Mouse (Mus musculus) cerebellum, adult 2 months (tissue): ENCODE results near the gene Frmd4a. TPM values are rescaled to one million over a fixed set of nuclear protein-coding genes. Genes with fewer than 3 reads are reported as not detected.

Experiments
- DNase-seq, 2 experiments: peaks; one replicate each; pipeline ENCODE4 v3.0.0; 2021
- H3K27ac ChIP-seq: fragments of 200-500 bp; 2 replicates; pipeline ENCODE4 v1.5.1; 2012; ENCODE audit warnings: low read length, control low read depth, inconsistent platforms; ENCODE audit not compliant: insufficient read depth
- H3K27me3 ChIP-seq: fragments of 200-500 bp; 2 replicates; pipeline ENCODE4 v1.6.1; 2012; ENCODE audit warnings: inconsistent platforms, mild to moderate bottlenecking, low read length, moderate library complexity; ENCODE audit not compliant: control insufficient read depth, insufficient read depth
- H3K4me1 ChIP-seq: fragments of 200-500 bp; 2 replicates; pipeline ENCODE4 v1.6.1; 2011; ENCODE audit warnings: low read length; ENCODE audit not compliant: control insufficient read depth, insufficient read depth
- H3K4me3 ChIP-seq: fragments of 200-500 bp; replicated peaks from 2 replicates; pipeline ENCODE3; 2011; ENCODE audit warnings: mild to moderate bottlenecking, low read depth, low read length, control low read depth; ENCODE audit not compliant: insufficient read depth
- CTCF ChIP-seq: fragments of 200-500 bp; IDR thresholded peaks from 2 replicates; pipeline ENCODE4 v1.5.1; 2011; ENCODE audit warnings: low read depth, mild to moderate bottlenecking, control low read depth, low read length, moderate library complexity, borderline replicate concordance; ENCODE audit not compliant: insufficient read depth
- POLR2A ChIP-seq: fragments of 200-500 bp; IDR thresholded peaks from 2 replicates; pipeline ENCODE4 v1.6.1; 2011; ENCODE audit warnings: low read length, control low read depth, borderline replicate concordance; ENCODE audit not compliant: insufficient read depth
- WGBS: fragments of 180-500 bp; shearing (Covaris S2); methylation state at CpG from one replicate; pipeline ENCODE4 v1.1.7; 2018; 5-methylcytosine and 5-hydroxymethylcytosine counted together
- polyA plus RNA-seq: library from polyadenylated mRNA; depleted of rRNA; stranded (reverse); fragments of >200 nt; gene quantifications from 2 replicates; pipeline ENCODE4 v1.2.3, GENCODE M21; 2012

Gene Frmd4a
- polyA plus RNA-seq, 1 experiment, result 33.6 TPM

DNA sequence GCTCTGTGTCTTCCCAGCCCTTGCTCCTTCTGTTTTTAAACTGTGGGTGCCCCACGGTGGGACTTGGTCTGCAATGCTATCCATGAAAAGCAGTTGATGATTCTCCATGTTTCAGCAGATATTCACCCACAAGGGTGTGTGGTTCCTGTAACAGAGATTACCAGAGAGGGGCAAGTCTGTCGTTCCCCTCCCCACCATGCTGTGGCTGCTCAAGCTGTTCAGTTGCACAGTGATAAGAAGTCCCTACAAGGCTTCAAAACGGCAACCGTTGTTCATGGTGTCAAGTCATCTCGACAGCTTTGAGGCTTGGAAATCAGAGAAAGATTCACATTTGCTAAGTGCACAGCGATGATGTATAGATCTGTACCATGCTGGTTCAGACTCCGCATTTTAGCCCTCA, 449.8 kb downstream of the Frmd4a start:
- TF ChIP-seq CTCF (no peak), POLR2A (no peak)
- Histone ChIP-seq H3K27ac (no peak overlapping the region), H3K27me3 (no peaks in the 10 kb centered on the region), H3K4me3 (no peak overlapping the region), H3K4me1 (no peaks in the 10 kb centered on the region)
- WGBS, result 95% methylated on average over 7 of the region's 7 CpGs
- no peak for DNase-seq

DNA sequence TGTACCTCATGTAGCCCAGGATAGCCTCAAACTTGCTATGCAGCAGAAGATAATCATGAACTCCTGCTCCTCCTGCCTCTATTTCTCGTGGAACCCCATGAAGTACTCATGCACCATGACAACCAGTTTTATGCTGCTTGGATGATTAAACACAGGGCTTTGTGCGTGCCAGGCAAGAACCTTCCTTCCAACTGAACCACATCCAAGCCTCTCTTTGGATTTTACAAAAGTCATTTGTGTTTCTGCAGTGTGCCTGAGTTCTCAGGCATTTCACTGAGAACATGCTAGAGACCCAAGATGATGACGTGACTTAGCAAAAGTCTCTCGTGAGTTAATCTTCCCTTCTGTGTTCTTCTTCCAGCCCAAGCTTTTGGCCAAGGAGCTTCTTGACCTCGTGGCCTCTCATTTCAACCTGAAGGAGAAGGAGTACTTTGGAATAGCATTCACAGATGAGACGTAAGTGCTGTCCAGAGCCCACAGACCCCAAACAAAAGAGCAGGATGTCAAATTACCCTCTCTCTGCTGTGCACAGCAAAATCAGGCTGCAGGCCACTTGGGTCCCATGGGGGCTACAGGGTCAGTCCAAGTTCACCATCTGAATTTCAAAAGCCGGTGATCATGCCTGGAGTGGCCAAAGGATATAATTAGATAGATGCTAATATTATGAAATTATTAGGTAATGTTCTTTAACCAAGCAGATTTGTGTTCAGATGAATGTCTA, 455.4 kb downstream of the Frmd4a start:
- WGBS, result 46% methylated on average over 7 of the region's 7 CpGs
- Histone ChIP-seq H3K4me1 (no peaks in the 10 kb centered on the region), H3K27me3 (no peaks in the 10 kb centered on the region), H3K4me3 (no peak overlapping the region), H3K27ac (no peak overlapping the region)
- TF ChIP-seq CTCF (no peak), POLR2A (no peak)
- DNase-seq, result no peak

DNA sequence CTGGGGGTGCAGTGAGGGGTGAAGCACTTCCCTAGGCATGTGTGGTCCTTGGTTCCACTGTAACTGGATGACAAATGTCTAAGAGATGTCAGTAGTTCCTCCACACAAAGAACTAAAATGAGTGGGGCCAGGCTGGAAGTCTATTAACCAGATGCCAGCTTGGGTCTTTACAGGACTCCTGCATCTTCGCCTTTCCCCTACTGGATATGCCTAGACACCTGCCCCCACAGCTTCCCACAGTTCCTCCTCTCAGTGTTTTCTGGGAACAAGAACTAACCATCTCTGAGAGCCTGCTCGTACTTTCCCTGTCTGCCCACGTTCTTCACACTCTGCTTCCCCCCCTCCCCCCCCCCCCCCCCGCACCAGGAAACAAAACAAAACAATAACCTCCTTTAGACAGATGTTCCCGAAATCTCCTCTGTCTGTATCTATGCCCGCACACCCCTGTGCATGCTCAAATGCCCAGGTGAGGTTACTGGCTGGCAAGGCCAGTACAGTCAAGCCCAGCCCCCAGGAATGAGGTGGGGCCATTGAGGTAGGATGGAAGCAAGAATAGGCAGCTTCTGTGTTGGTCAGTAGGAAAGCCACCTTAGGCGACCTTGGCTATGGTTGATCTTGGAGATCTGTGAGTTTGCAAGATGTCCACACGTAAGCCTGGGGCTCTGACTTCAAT, 456.5 kb downstream of the Frmd4a start:
- DNase-seq, result no peak
- Histone ChIP-seq H3K27me3 (no peaks in the 10 kb centered on the region), H3K4me3 (no peak overlapping the region), H3K4me1 (no peaks in the 10 kb centered on the region), H3K27ac (no peak overlapping the region)
- WGBS, result 75% methylated on average over 8 of the region's 8 CpGs
- TF ChIP-seq CTCF, result no peak
- TF ChIP-seq POLR2A, result no peak

DNA sequence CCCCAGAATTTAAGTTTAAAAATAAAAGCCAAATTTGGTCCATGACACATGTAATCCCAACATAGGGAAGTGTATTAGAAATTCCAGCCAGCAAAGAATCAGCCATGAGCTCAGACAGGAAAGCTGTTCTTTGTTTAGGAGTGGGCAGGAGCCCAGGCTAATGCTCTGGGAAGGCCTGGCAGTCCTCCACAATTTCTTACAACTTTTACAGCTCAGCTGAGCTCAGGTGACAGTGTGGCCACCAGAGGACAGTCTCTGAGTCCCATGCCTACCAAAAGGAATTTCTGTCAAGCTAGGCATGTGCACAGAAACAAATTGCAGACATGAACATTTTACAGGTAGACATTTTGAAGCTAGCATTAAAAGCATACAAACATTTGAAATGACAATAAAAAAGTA, 457.0 kb downstream of the Frmd4a start:
- no peaks in the 10 kb centered on the region for H3K4me1 ChIP-seq
- TF ChIP-seq CTCF (no peak), POLR2A (no peak)
- DNase-seq, result no peak
- no peak overlapping the region for H3K27ac ChIP-seq
- H3K4me3 ChIP-seq, result no peak overlapping the region
- H3K27me3 ChIP-seq, result no peaks in the 10 kb centered on the region

DNA sequence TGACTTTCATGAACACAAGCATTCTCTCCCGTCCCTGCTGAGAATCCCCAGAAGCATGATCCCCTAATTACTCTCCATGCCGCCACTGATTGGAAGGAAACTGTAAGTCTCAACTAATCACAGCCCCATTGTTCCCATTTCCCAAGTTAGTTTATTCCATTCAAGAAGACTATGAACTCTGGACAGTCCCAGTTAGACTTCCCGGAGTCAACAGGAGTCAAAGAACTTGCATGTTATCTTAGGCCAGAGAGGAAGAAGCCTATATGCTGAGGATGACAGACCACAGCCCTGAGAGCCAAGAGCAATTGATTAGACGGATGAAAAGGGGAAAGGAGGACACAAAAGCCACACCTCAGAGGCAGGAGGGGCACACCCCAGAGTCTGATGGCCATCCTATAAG, 458.5 kb downstream of the Frmd4a start:
- no peaks in the 10 kb centered on the region for H3K4me1 ChIP-seq
- no peaks in the 10 kb centered on the region for H3K27me3 ChIP-seq
- TF ChIP-seq CTCF (no peak), POLR2A (no peak)
- WGBS, result 83% methylated on average over 4 of the region's 4 CpGs
- no peak overlapping the region for H3K27ac ChIP-seq
- DNase-seq, result no peak
- no peak overlapping the region for H3K4me3 ChIP-seq

DNA sequence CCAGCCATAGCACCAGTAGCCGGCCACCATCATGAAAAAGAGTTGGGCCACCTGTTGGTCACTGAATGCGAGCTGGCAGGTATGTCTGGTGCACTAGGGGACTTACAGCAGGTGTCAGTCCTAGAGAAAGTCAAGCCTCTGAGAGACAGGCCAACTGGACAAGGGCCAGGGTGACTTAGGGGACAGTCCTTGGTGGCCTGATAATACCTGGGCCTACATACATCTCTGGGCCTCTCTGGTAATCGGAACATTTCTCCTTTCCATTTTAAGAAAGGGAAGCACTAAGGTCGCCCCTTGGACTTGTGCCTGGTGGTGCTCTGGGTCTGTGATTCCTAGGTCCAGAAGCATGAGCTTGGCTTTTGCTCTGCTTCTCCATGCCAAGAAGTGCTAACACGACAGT, 459.1 kb downstream of the Frmd4a start:
- no peaks in the 10 kb centered on the region for H3K27me3 ChIP-seq
- H3K4me1 ChIP-seq, result no peaks in the 10 kb centered on the region
- H3K27ac ChIP-seq, result no peak overlapping the region
- DNase-seq, result no peak
- H3K4me3 ChIP-seq, result no peak overlapping the region
- TF ChIP-seq CTCF, result no peak
- TF ChIP-seq POLR2A, result no peak
- 46% methylated on average over 5 of the region's 5 CpGs for WGBS

DNA sequence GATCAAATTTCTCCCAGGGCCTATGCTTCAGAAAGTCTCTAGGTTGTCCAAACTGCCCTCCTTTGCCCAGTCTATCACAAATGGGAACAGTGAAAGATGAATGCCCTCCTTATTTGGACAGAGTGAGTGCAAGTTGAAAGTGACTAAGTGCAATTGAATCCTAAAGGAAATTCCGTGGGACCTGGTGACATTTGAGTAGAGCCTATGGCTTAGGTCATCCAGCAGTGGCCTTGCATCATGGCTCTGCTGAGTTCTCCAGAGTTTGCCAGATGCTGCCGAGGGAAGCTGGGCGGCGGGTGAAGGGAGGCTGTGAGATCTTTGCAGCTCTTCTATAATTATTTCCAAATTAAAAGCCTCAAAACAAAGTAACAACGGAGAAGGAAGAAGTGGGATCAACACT, 459.8 kb downstream of the Frmd4a start:
- no peak for TF ChIP-seq CTCF
- no peak for TF ChIP-seq POLR2A
- Histone ChIP-seq H3K4me3 (no peak overlapping the region), H3K4me1 (no peaks in the 10 kb centered on the region), H3K27me3 (no peaks in the 10 kb centered on the region), H3K27ac (no peak overlapping the region)
- WGBS, result 86% methylated on average over 5 of the region's 5 CpGs
- no peak for DNase-seq

DNA sequence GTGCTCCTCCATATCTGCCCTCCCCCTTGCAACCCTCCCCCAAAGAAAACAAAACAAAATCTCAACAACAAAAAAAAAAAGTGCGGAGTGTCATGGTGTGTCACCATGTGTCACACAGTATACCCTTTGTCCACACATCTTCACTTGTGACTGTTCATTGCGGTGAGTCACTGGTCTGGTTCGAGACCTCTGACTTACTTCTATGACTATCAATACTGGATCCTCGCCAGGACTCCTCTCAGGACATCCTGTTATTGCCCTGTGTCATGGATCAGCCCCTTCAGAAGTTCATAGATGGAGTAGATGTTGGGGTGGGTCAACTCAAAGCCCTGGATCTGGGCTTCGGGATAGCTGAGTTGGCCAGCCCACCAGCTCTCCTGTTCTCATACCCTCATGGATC, 462.7 kb downstream of the Frmd4a start:
- Histone ChIP-seq H3K27me3 (no peaks in the 10 kb centered on the region), H3K4me1 (no peaks in the 10 kb centered on the region), H3K4me3 (no peak overlapping the region), H3K27ac (no peak overlapping the region)
- DNase-seq, result no peak
- TF ChIP-seq CTCF, result no peak
- TF ChIP-seq POLR2A, result no peak
- WGBS, result 90% methylated on average over 5 of the region's 5 CpGs
